Mouse (Mus musculus): ENCODE results near the gene Deup1.

Deup1 gene

DNA sequence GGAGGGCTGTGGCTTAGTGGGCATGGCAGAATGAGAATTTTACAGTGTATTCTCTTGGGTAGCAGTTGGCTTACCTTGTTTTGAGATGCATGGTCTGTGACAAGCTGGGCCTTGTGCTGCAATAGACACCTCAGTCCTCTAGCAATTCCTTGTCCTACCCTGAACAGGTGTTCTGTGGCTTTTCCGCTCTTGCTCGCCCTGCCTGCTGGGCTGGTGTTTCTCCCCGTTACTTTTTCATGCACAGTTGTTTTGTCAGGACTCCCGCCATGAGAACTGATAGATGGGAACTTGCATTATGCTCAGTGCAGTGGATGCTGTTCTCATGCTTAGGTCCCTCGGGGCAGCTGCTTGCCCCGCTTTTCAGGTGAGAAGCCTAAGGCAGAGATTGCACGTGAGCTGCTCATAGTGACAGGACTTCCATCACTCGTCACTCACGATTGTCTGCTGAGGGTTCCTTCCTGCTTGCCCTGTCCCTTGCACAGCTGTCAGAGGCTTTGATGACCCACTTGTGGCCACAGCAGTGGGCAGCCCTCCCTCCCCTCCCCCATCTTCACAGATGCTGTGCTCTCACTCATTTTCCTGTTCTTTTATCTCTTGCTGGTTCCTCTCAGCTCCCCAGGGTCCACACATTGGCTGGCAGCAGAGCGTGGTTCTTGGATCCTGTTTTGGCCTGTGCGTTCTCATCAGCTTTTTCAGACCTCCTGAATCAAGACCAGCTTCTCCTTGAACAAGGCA is 94.2 kb downstream of the Deup1 start:
- ATAC-seq (ENCODE audit: low TSS enrichment) = no peak

DNA sequence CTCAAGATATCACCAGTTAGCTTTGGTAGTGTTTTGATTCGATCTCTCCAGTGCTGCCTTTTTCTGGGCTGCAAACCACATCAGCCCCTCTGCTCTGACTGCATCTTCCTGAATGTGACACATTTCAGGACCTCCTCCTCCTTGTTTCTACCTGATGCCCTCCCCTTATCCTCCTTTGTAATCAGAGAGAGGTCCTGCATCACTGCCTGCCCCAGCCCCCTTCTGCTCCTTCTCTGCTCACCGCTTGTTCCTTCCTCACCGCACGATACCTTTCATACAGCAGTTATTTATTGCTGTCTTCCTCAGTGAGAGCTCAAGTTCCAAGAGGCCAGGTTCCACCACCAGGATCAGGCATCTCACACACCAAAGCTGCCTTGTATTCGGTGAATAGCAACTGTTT is 96.5 kb downstream of the Deup1 start:
- ATAC-seq (ENCODE audit: low TSS enrichment) = no peak

DNA sequence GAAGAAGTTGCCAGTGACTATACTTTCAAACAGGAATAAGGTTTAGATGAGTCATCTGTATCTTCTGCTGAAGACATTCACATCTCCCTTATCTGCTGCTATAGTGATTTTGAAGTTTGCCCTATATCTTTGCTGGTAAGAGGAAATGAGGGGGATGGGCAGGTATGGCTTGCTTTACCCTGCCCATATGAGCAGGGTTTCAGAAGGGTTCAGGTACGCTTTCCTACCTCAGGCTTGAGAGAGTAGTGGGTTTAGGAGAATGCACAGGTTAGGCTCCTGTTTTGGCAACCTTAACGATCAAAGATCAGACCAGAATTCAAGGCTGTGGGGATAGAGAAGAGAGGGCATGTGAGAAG is 97.8 kb downstream of the Deup1 start:
- no peak for ATAC-seq (ENCODE audit: low TSS enrichment)

DNA sequence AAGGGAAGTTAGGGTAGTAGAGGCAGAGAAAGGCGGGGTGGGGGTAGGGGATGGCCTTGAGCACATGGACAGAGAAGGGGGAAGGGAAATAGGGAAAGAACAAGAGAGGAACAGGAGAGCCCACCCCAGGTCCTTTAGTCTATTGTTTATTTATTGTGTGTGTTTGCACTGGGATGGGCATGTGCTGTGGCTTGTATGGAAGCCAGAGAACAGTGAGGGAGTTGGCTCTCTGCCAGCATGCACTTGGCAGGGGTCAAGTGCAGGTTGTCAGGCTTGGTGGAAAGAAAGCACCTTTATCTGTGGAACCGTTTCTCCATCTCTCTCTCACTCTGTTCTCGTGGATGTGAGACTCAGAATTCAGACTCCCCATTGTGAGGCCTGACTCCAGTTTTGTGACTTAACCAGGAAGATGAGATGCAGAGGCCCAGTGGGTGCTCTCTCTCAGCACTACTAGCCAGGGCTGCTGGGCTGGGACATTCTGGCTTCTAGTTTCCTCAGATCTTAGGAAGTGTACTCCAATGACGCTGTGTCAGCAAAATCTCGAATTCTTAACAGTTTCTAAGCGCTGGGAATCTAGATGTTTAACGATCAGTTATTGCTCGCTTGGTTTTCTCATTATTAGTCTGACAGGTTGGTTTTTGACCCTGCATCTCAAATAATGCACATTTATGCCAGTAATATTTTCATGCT is 98.3 kb downstream of the Deup1 start:
- ATAC-seq (ENCODE audit: low TSS enrichment) = no peak

DNA sequence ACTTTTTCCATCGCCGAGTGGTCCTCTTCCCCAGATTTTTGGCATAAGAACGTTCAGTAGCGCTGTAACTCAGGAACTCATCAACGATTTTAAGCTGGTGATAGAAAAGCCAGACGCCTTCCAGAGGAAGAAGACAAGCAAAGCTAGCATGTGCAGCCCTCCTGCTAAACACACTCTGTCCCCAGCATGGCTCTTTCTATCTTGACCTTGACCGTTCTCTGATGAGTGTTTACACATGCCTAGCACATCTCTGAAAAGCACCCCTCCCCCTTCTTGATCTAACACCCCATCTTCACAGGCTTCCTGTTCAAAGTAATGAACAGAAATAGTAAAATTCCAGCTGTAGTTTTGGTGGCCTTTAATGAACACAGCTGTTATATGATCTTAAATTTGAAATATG is 99.4 kb downstream of the Deup1 start:
- no peak for ATAC-seq (ENCODE audit: low TSS enrichment)

DNA sequence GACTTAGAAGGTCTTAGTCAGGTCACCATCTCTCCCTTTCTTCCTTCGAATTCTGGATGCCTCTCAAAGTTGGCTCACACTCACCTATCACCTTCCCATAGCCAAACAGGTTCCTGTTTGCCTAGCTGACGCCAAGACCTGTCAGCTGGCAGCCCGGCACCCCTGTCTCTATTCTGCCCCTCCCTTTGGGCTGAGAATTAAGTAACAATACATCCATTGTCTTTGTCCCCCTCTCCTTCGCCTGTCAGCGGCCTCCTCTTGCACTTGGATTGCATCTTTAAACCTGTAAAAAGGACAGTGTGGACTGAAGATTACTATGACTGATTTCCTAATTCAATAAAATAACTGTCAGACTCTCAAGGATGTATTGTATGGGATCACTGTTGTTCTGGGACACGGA is 99.9 kb downstream of the Deup1 start:
- ATAC-seq (ENCODE audit: low TSS enrichment) = no peak

DNA sequence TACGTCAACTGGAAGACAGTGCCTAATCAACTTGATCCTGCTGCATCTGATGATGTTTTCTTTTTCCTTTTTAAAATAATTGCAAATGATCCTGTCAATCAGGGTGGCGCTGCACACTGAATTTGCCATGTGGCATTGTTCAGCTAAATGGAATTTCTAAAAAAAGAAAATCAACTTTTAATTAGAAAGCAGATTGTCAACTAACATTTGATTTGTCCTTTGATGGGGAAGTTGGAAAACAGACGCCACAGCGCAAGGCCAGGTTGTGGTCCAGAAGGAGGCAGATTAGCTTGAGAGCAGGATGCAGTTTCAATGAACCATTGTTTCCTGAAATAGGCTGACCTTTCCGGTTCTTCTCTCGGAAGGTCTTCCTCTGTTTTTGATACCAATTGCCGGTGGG is 101.2 kb downstream of the Deup1 start:
- ATAC-seq (ENCODE audit: low TSS enrichment) = no peak

DNA sequence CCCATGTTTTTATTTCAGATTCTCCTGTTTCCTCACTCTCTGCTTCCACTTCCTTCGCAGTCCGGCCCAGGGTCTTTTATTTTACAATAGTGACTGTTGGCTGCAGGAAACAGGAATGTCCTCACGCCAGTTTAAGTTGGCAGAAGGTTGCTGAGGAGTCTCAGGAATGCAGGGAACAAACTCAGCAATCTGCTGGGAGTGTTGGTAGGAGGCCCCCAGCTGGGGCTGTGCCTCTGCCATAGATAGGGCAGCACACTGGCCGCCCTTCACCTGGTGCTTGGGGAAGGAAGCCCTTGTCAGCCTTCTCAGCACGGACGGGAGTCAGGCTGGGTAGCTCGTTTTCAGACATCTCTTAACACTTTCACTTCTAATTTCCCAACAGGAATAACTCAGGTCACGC is 102.5 kb downstream of the Deup1 start:
- no peak for ATAC-seq (ENCODE audit: low TSS enrichment)

DNA sequence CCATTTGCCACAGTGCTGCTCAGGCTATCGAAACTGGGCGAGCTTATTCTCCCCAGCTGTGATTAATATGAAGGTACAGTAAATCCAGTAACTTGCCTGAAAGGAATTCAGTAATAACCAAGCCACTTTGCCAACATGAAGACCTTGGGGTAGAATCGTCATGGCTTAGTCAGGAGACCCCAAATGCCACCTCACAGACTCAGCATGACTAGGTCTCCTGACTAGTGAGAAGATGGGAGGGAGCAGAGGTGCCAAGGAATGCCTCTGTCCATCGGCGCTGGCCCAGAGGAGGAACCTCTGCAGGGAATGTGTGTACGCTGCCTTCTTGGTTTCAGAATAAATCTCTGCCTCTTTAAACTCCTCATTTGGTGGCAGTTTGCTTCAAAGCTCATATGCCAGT is 104.1 kb downstream of the Deup1 start:
- no peak for ATAC-seq (ENCODE audit: low TSS enrichment)

DNA sequence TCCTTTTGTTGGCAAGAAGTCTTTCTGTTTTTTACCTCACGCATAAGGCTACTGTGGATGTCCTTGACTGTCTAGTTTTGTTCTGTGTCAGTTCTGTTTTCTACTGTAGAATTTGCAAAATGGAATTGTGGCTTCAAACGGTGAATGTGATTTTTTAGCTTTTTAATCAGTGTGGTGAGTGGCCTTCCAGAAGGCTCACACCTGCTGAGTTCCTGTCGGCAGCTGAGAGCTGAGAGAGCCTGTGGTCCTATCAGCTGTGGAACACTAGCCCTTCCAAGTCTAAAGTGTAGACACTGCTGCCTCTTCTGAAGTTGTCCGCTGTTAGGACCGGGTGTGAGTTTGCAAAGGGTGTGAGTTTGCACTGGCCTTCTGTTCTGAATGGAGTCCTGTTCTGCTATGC is 104.8 kb downstream of the Deup1 start:
- ATAC-seq (ENCODE audit: low TSS enrichment) = no peak

DNA sequence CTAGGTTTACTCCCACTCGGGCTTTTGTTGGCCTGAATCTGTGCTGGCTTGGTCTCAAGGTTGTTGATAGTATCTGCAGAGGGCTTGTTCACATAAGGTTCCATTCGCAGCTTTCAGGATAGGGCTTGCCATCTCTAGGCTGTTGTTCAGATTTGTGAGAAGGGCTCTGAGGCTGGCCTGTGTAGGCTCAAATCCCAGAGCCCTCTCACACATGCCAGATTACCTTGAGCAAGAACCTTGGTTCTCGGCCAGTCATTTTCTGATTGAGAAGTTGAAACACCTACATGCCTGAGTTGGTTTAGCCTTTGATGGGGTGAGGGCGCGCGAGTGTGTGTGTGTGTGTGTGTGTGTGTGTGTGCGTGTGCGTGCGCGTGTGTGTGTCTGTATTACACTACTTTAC is 105.4 kb downstream of the Deup1 start:
- ATAC-seq (ENCODE audit: low TSS enrichment) = no peak

DNA sequence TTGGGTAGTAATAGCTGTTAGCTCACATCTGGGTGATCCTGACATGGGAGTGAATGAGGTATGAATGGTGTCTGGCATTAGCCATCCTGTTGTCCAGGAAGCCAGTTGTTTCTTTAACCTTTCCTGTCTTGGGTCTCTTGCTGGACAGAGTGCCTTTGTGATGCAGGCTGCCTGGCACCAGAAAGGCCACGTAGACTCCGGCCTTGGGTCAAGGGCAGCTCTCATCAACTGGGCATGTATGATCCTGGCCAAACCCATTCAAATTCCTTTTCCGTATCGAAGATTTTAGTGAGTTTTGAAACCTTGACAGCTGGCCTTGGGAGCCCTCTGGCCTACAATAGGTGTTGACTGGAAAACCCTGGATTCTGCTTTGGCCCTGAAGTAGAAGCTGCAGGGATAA is 109.8 kb downstream of the Deup1 start:
- ATAC-seq (ENCODE audit: low TSS enrichment) = no peak

DNA sequence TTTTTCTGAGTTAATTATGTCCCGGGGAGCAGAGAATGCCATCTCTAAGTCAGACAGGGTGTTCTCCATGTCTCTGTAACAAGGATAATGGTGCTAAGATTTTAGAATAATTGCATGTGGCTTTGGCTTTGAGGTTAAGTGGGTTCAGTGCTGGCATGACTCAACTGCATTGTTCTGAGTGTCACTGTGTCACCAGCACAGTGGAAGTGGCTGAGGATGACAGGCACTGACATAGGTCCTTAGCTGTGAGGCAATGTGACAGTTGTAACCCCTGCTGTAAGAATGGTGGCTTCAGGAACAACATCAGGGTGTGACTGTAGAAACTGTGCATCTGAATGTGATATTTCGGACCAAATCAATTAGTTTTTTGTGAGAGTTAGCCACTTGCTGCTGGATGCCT is 111.7 kb downstream of the Deup1 start:
- ATAC-seq (ENCODE audit: low TSS enrichment) = no peak

DNA sequence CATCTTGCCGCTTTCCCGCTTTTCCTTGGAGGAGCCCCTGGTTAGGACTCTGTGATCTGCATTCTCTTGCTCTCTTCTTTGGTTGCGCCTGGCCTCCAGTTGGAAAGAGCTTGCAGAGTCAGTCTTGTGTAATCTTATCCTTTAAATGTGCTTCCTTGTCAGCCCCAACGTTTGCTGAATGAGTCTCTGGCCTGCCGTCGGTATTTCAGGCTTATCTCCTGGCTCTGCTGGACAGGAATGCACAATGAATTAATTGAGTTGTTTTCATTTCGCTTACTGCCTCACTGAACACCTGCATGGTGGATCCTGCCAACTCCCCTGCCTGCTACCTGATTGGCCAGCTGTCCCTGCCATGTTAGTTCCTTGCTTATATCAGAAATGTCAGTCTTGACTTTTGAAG is 114.8 kb downstream of the Deup1 start:
- no peak for ATAC-seq (ENCODE audit: low TSS enrichment)

DNA sequence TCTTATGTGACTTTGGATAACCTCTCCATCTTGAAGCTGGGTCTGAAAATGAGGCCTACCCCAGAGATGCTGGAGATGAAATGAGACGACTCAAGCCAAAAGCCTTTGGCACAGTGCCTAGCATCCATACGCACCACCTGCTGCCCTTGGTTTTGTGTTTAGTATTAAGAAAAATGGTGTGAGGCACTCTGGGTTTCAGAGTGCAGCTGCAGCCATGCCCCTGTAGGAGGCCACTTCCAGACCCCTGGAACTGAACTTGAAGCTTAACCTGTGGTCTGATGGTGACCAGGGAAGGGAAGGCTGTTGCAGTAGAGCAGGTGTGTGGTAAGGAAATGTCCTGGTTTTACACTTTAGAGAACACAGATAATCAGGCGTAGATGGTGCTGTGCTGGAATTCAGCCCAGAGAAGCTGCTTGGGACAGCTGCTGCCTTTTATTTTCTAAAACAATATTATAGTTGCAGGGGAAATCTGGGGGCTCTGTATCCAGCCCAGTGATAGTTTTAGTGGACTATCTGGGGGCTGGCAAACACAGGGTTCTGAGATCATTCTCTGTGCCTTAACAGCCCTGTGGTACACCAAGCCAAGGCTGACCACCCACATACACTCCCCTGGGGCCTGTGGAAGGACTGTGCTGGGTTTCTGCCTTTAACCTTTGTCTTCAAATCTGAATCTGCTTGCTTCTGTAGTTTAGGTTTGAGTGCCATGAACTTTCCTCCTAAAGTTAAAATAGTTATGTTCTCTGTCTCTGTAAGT is 117.0 kb downstream of the Deup1 start:
- no peak for ATAC-seq (ENCODE audit: low TSS enrichment)

All from frontal cortex, adult (tissue).